Mouse (Mus musculus) liver, embryonic 14.5 days (tissue): Measurements from ENCODE around the gene Fbxl17.

Source experiments
- CTCF ChIP-seq: IDR thresholded peaks from 2 replicates; pipeline ENCODE4 v1.5.1; 2016; ENCODE audit warnings: antibody characterized with exemption, low read depth, control low read depth
- EP300 ChIP-seq: IDR thresholded peaks from 2 replicates; pipeline ENCODE4 v1.6.1; 2016; ENCODE audit warnings: antibody characterized with exemption, low read depth

- TF ChIP-seq EP300 (no peak), CTCF (no peak)
These were observed 420.7 kb downstream of the Fbxl17 start for GRCm38 (mm10) chr17:63079087-63079486.
